Mouse (Mus musculus) kidney, adult 2 months (tissue): ENCODE data around the gene Neurog2. TPM values are rescaled to one million over a fixed set of nuclear protein-coding genes. Genes with fewer than 3 reads are reported as not detected.

Experiments
- DNase-seq: peaks from one replicate; pipeline ENCODE4 v3.0.0; 2021
- H3K27ac ChIP-seq: fragments of 200-500 bp; 2 replicates; pipeline ENCODE4 v1.5.1; 2012; ENCODE audit warnings: low read depth, low read length, control low read depth, inconsistent platforms; ENCODE audit not compliant: insufficient read depth
- H3K27me3 ChIP-seq: fragments of 200-500 bp; replicated peaks from 2 replicates; pipeline ENCODE4 v1.6.1; 2012; ENCODE audit warnings: mild to moderate bottlenecking, moderate library complexity, low read length, inconsistent platforms; ENCODE audit not compliant: control insufficient read depth, insufficient read depth
- H3K36me3 ChIP-seq: fragments of 200-500 bp; 2 replicates; pipeline ENCODE4 v1.6.1; 2012; ENCODE audit warnings: mild to moderate bottlenecking, moderate library complexity, low read length, inconsistent platforms; ENCODE audit not compliant: control insufficient read depth, insufficient read depth
- H3K4me1 ChIP-seq: fragments of 200-500 bp; 2 replicates; pipeline ENCODE4 v1.6.1; 2011; ENCODE audit warnings: low read length; ENCODE audit not compliant: control insufficient read depth, insufficient read depth
- H3K4me3 ChIP-seq: fragments of 200-500 bp; 2 replicates; pipeline ENCODE4 v1.5.1; 2011; ENCODE audit warnings: mild to moderate bottlenecking, low read depth, low read length, control low read depth; ENCODE audit not compliant: insufficient read depth
- CTCF ChIP-seq: fragments of 200-500 bp; conservative IDR thresholded peaks from 2 replicates; pipeline ENCODE4 v1.5.1; 2011; ENCODE audit warnings: low read depth, mild to moderate bottlenecking, control low read depth, low read length, moderate library complexity, mixed read lengths; ENCODE audit not compliant: insufficient read depth, insufficient read length
- POLR2A ChIP-seq: fragments of 200-500 bp; IDR thresholded peaks from one replicate; pipeline ENCODE4 v1.6.1; 2011; ENCODE audit warnings: low read depth, low read length, control low read depth
- WGBS: fragments of 180-500 bp; shearing (Covaris S2); methylation state at CpG from one replicate; pipeline ENCODE4 v1.1.7; 2018; 5-methylcytosine and 5-hydroxymethylcytosine counted together
- polyA plus RNA-seq: library from polyadenylated mRNA; depleted of rRNA; stranded (reverse); fragments of >200 nt; gene quantifications from 2 replicates; pipeline ENCODE4 v1.2.3, GENCODE M21; 2012; rRNA removed

The Neurog2 gene
- polyA plus RNA-seq, 1 experiment = not detected

- WGBS = 83% methylated on average over 7 of the region's 7 CpGs
- no peak for TF ChIP-seq POLR2A
- TF ChIP-seq CTCF = no peak
These were observed 27.8 kb downstream of the Neurog2 start for GRCm38 (mm10) chr3:127660712-127661111.

GRCm38 (mm10) chr3:127661646-127662531 is 29.0 kb downstream of the Neurog2 start:
- no peak for DNase-seq

More at GRCm38 (mm10) chr3:127660712-127661111, 27.8 kb downstream of the Neurog2 start:
- H3K27me3 ChIP-seq = no peaks in the 10 kb centered on the region
- no peak overlapping the region for H3K4me3 ChIP-seq
- no peak for DNase-seq
- no peaks in the 10 kb centered on the region for H3K36me3 ChIP-seq
- no peak overlapping the region for H3K27ac ChIP-seq
- H3K4me1 ChIP-seq = no peaks in the 10 kb centered on the region

GRCm38 (mm10) chr3:127679703-127680102 is 46.8 kb downstream of the Neurog2 start:
- Histone ChIP-seq H3K36me3 (no peaks in the 10 kb centered on the region), H3K4me1 (no peaks in the 10 kb centered on the region), H3K27me3 (no peaks in the 10 kb centered on the region), H3K27ac (no peak overlapping the region), H3K4me3 (no peak overlapping the region)
- peak; percentile 41 for DNase-seq
- no peak for TF ChIP-seq CTCF
- no peak for TF ChIP-seq POLR2A
- WGBS = 88% methylated on average over 15 of the region's 15 CpGs

More at GRCm38 (mm10) chr3:127661646-127662531, 29.0 kb downstream of the Neurog2 start:
- WGBS = 68% methylated on average over 22 of the region's 22 CpGs
- H3K4me1 ChIP-seq = no peaks in the 10 kb centered on the region
- H3K27ac ChIP-seq = no peak overlapping the region
- TF ChIP-seq POLR2A = no peak
- no peak for TF ChIP-seq CTCF
- H3K4me3 ChIP-seq = no peak overlapping the region
- H3K27me3 ChIP-seq = no peaks in the 10 kb centered on the region
- H3K36me3 ChIP-seq = no peaks in the 10 kb centered on the region

Other genes with a start within 250 kb of the Neurog2 start
- 3.9 and 5.7 TPM in 2 replicates for gene Ank2, start 133.8 kb upstream of the Neurog2 start, polyA plus RNA-seq
- gene Larp7, start 79.8 kb upstream of the Neurog2 start, polyA plus RNA-seq = 1.6 and 2.6 TPM in 2 replicates
- 0.23 and 0.25 TPM in 2 replicates for gene Zgrf1, start 79.6 kb upstream of the Neurog2 start, polyA plus RNA-seq
- gene Alpk1, start 147.4 kb downstream of the Neurog2 start, polyA plus RNA-seq = 1.4 and 2.1 TPM in 2 replicates
- gene Tifa, start 156.7 kb downstream of the Neurog2 start, polyA plus RNA-seq = 2.9 and 4.1 TPM in 2 replicates
- 36.7 and 37.1 TPM in 2 replicates for gene Ap1ar, start 204.4 kb downstream of the Neurog2 start, polyA plus RNA-seq